Mouse (Mus musculus) liver, postnatal 0 days (tissue): ENCODE results near the gene Ier5. TPM values are rescaled to one million over a fixed set of nuclear protein-coding genes. Genes with fewer than 3 reads are reported as not detected.

ENCODE experiments used
- ATAC-seq: fragments of 200-750 bp; cut with Nextera tagmentation; 2 replicates; pipeline ENCODE4 v1.8.0; 2017; ENCODE audit warnings: mild to moderate bottlenecking, moderate library complexity
- DNase-seq: peaks from one replicate; pipeline ENCODE4 v3.0.0-alpha.2; 2016
- H3K27ac ChIP-seq: fragments of 300-500 bp; sonication (generic); 2 replicates; pipeline ENCODE4 v1.5.1; 2014; ENCODE audit warnings: antibody characterized with exemption, moderate library complexity, mild to moderate bottlenecking, low read depth
- H3K27me3 ChIP-seq: fragments of 300-500 bp; sonication (generic); 2 replicates; pipeline ENCODE4 v1.6.1; 2014; ENCODE audit warnings: low read length, control low read depth, mixed read lengths; ENCODE audit not compliant: insufficient read depth
- H3K36me3 ChIP-seq: fragments of 300-500 bp; sonication (generic); replicated peaks from 2 replicates; pipeline ENCODE4 v1.6.1; 2014; ENCODE audit warnings: mild to moderate bottlenecking, control low read depth, low read length, moderate library complexity, mixed read lengths; ENCODE audit not compliant: insufficient read depth
- H3K4me1 ChIP-seq: fragments of 300-500 bp; sonication (generic); 2 replicates; pipeline ENCODE4 v1.6.1; 2014; ENCODE audit warnings: antibody characterized with exemption, mild to moderate bottlenecking, control low read depth; ENCODE audit not compliant: insufficient read depth
- H3K4me2 ChIP-seq: fragments of 300-500 bp; sonication (generic); 2 replicates; pipeline ENCODE4 v1.6.1; 2014; ENCODE audit warnings: low read depth, mild to moderate bottlenecking, low read length, moderate library complexity, mixed read lengths
- H3K4me3 ChIP-seq: fragments of 300-500 bp; sonication (generic); 2 replicates; pipeline ENCODE4 v1.5.1; 2014; ENCODE audit warnings: low read depth, low read length
- H3K9ac ChIP-seq: fragments of 300-500 bp; sonication (generic); replicated peaks from 2 replicates; pipeline ENCODE4 v1.6.1; 2014; ENCODE audit warnings: mild to moderate bottlenecking, moderate library complexity
- H3K9me3 ChIP-seq: fragments of 300-500 bp; sonication (generic); 2 replicates; pipeline ENCODE4 v1.6.1; 2016; ENCODE audit warnings: mild to moderate bottlenecking, control low read depth, low read length, mixed read lengths
- CTCF ChIP-seq: sonication (generic); IDR thresholded peaks from 2 replicates; pipeline ENCODE4 v1.5.1; 2016; ENCODE audit warnings: antibody characterized with exemption, low read depth
- EP300 ChIP-seq: IDR thresholded peaks from 2 replicates; pipeline ENCODE4 v1.6.1; 2016; ENCODE audit warnings: antibody characterized with exemption, low read depth, mild to moderate bottlenecking
- whole genome bisulfite sequencing: fragments of 180-500 bp; shearing (Covaris S2); extraction: QIAGEN DNeasy Blood & Tissue Kit; methylation state at CpG from one replicate; pipeline ENCODE4 v1.1.7; 2014; ENCODE audit not compliant: insufficient replicate concordance; 5-methylcytosine and 5-hydroxymethylcytosine counted together
- polyA plus RNA-seq: library from polyadenylated mRNA; unstranded; fragments of >200 nt; fragmentation: Nextera tagmentation; extraction: Ambion mirVana; gene quantifications from 2 replicates; pipeline ENCODE4 v1.2.1, GENCODE M21; 2015

The Ier5 gene
- polyA plus RNA-seq, 1 experiment from 2014 or later = 1.5 TPM

DNA sequence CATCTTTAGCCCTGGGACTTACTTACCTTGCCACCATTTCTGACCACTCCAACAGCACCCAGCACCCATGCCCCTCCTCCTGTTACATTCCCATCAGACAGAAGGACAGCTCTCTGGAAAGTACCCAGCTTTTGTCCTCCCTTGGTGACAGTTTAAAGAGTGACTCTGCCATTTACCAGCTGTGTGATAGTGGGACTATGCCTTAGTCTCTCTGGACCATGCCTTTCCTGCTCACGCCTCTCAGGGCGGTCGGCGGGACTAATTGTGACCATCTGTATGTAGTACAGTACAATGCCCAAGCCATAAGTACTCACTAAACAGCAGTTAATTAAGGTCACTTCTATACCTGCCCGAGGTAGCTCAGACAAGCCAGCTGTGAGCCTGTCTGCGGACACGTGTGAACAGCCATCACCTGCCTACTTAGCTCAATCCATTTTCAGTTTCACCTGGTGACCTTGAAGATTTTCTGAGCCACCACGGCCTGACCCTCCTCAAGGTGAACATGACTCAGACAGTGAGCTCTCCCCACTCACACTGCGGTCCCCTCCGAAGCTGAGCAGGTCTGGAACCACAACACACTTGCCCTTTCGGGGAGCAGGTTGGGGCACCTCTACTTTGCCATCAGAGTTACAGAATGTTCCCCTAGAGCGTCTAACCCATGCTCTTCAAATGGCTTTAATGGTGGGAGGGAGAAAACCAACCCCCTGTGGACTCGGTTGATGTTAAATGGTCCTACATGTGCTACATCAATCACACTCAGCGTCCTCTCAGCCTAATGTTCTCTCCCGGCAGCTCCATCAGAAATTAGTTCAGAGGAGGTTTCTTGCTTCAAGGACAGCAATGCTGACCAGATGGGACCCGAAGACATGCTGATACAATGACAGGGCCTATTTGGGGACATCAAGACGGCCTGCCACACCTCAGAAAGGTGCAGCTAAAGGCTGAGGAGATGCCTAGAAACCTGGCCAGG is 38.3 kb downstream of the Ier5 start:
- no peak for ATAC-seq
- Histone ChIP-seq H3K9me3 (no peaks in the 10 kb centered on the region), H3K27ac (no peak overlapping the region), H3K9ac (no peak overlapping the region), H3K27me3 (no peaks in the 10 kb centered on the region), H3K4me2 (no peak overlapping the region), H3K36me3 (no peaks in the 10 kb centered on the region), H3K4me1 (peaks cover 53% of the 10 kb centered on the region), H3K4me3 (no peak overlapping the region)
- no peak for TF ChIP-seq EP300
- no peak for DNase-seq
- WGBS = 83% methylated on average over 17 of the region's 17 CpGs

DNA sequence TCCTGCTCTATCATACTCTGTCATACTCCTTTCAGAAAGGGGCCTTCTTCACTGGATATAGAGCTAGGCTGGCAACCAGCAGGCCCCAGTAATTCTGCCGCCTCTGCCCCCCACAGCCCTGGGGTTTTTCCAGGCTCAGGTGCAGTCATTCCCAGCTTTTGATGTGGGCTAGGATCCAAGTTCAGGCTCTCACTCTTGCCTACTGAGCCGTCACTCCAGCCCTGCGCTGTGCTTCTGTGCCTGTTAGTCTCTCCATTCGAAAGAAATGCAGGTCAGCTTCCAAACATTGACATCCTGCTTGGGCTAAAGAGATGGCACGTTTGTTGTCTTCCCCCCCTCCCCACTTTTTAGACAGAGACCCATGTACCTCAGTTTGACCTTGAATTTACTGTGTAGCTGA is 39.2 kb downstream of the Ier5 start:
- H3K4me2 ChIP-seq = no peak overlapping the region
- no peak overlapping the region for H3K9ac ChIP-seq
- WGBS = 59% methylated on average over 5 of the region's 5 CpGs
- no peak overlapping the region for H3K27ac ChIP-seq
- no peak overlapping the region for H3K4me3 ChIP-seq
- TF ChIP-seq EP300 = no peak
- no peak for TF ChIP-seq CTCF
- H3K9me3 ChIP-seq = no peaks in the 10 kb centered on the region
- ATAC-seq = no peak
- H3K27me3 ChIP-seq = no peaks in the 10 kb centered on the region
- H3K36me3 ChIP-seq = no peaks in the 10 kb centered on the region
- DNase-seq = no peak
- peaks cover 49% of the 10 kb centered on the region for H3K4me1 ChIP-seq

DNA sequence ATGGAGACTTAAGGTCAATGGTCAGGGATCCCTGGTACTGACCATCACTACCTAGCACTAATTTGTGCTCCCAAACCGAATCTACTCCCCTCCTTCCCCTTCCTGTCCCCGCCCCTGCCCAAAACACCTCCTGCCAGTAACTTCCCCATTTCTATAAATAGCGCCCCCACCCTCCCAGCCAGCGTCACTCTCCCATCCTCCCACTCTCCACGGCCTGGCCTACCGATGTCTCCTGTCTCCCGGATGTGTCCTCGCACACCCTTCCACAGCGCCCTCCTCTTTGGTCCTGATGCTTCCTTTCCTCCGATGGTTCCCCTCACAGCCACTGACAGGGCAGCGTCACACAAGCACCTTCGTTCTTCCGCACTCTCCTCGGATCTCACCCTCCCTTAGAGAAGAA is 39.9 kb downstream of the Ier5 start:
- Histone ChIP-seq H3K4me2 (peak overlapping the region; percentile 55), H3K36me3 (no peaks in the 10 kb centered on the region), H3K4me1 (peaks cover 43% of the 10 kb centered on the region), H3K9me3 (no peaks in the 10 kb centered on the region), H3K4me3 (no peak overlapping the region), H3K27me3 (no peaks in the 10 kb centered on the region), H3K27ac (peak overlapping the region; percentile 75), H3K9ac (no peak overlapping the region)
- WGBS = 9% methylated on average over 14 of the region's 14 CpGs
- ATAC-seq = peak; percentile 39
- TF ChIP-seq EP300 = no peak
- TF ChIP-seq CTCF = peak; percentile 32; the same call in 1 of the 2 replicates
- DNase-seq = peak; percentile 81

DNA sequence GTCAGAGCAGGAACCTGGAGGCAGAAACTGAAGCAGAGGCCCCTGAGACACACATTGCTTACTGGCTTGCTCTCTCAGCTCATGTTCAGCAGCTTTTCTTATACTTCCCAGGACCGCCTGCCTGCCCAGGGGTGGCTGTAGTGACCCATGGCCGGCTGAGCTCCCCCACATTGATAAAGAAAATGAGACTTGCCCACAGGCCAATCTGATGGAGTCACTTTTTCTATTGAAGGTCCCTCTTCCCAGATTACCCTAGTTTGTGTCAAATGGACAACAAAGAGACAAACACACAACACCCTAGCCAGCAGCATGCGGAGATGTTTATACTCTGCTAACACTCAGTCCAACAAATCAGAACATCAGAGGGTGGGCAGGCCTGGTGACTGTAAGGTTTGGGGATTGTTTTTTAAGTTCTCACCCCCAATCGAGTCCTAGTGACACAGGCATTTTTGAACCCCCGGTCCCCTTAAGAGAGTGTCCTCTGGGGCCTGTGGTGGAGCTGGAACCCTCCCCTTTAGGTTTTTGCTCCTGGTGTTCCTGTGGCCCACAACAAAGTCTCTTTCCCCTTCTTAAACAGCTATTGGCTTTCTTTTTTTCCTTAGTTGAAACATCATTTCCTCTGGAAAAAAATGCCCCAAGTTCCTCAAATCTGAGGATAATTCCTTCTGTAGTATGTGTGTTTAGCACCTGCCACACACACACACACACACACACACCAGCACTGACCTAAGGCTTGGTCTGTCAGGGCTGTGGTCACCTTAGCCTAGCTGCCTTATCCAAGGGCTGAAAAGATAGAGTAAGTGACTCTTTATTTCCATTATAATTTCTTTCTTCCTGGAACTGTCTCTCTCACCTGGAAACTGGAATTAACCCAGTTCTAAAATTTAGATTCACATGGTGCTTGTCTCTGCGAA is 41.1 kb downstream of the Ier5 start:
- Histone ChIP-seq H3K9ac (no peak overlapping the region), H3K27me3 (no peaks in the 10 kb centered on the region), H3K9me3 (no peaks in the 10 kb centered on the region), H3K4me3 (no peak overlapping the region), H3K36me3 (no peaks in the 10 kb centered on the region), H3K4me1 (peaks cover 35% of the 10 kb centered on the region), H3K4me2 (0 out of 2 replicates have a peak overlapping the region, but pooled peaks have one; percentile 55), H3K27ac (peak overlapping the region; percentile 57; the same call in 1 of the 2 replicates)
- ATAC-seq (no peak), DNase-seq (no peak)
- 63% methylated on average over 6 of the region's 6 CpGs for WGBS
- TF ChIP-seq EP300 (no peak), CTCF (no peak)

DNA sequence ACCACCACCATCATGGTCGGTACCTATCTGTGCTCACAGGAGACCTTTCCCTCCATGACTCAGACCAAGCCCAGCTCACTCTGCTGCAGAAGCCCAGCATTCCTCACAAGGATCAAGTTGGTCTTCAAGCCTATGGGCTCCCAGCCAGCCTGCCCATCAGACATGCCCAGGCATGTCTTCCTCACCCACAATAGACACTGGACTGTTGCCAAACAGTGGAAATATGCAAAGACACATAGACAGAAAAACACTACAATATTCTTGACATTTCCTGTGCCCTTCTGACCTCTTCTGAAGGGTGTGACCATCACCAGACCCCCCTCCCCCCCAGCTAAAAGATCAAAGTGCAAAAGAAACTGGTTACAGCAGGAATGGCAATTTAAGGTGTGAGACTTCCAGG is 43.3 kb downstream of the Ier5 start:
- Histone ChIP-seq H3K36me3 (no peaks in the 10 kb centered on the region), H3K27ac (no peak overlapping the region), H3K4me3 (no peak overlapping the region), H3K4me1 (peaks cover 35% of the 10 kb centered on the region), H3K9ac (no peak overlapping the region), H3K4me2 (no peak overlapping the region), H3K9me3 (no peaks in the 10 kb centered on the region), H3K27me3 (no peaks in the 10 kb centered on the region)
- 96% methylated on average over 1 of the region's 1 CpGs for WGBS
- TF ChIP-seq EP300 (no peak), CTCF (no peak)
- no peak for DNase-seq
- no peak for ATAC-seq

DNA sequence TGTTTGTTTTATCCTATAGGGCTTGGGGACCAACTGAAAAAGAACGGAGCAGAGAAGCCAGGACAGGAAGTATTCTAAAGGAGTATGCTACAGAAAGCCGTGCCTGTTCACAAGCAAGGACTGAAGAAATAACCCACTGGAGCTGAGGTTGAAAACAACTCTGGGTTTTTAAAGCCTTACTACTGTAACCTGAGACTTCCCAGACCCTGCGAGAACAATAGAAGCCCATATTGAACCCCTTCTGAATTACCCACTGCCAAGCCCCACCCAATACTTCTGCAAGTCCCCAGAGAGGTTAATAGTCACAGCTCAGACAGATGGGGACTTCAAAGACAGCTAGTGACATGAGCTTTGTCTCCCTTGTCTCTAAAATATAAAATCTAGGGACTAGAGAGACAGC is 44.4 kb downstream of the Ier5 start:
- Histone ChIP-seq H3K36me3 (no peaks in the 10 kb centered on the region), H3K4me2 (peak overlapping the region; percentile 24; the same call in 1 of the 2 replicates), H3K4me3 (no peak overlapping the region), H3K27ac (no peak overlapping the region), H3K9ac (no peak overlapping the region), H3K4me1 (peaks cover 38% of the 10 kb centered on the region), H3K9me3 (no peaks in the 10 kb centered on the region), H3K27me3 (no peaks in the 10 kb centered on the region)
- 32% methylated on average over 3 of the region's 3 CpGs for WGBS
- TF ChIP-seq CTCF (no peak), EP300 (no peak)
- DNase-seq (no peak), ATAC-seq (no peak)
